Mouse (Mus musculus) E14TG2a.4 (cell line): ENCODE data around the gene Wdr95.

Experiments used
- CTCF ChIP-seq: conservative IDR thresholded peaks from 2 replicates; pipeline ENCODE4 v1.5.1; 2014; ENCODE audit warnings: low read length
- NANOG ChIP-seq: IDR thresholded peaks from 2 replicates; pipeline ENCODE4 v1.6.1; 2014; ENCODE audit warnings: borderline replicate concordance, low read length, mixed read lengths
- POU5F1 ChIP-seq: IDR thresholded peaks from 2 replicates; pipeline ENCODE4 v1.6.1; 2014; ENCODE audit warnings: low read length, borderline replicate concordance

DNA sequence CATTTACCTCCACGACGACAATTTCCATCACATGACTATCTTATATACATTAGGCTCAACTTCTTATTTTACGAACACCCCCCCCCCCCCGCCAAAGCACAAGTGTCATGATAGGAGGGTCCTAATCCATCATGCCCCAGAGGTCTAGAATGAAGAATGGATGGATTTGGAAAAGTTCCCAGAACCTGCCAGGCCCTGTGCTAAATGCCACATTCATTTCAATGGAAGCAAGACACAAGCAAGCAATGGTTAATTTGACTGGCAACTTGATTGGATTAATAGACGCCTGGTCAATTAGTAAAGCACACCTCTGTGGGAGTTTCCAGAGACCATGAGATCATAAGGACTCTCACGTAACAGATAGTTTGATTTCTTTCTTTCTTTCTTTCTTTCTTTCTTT is 11.4 kb upstream of the Wdr95 start:
- TF ChIP-seq NANOG, result no peak
- no peak for TF ChIP-seq CTCF
- no peak for TF ChIP-seq POU5F1
